Mouse (Mus musculus) thymus, postnatal 0 days (tissue): ENCODE measurements around the gene Gm28827. TPM values are rescaled to one million over a fixed set of nuclear protein-coding genes. Genes with fewer than 3 reads are reported as not detected.
"Not testable (repeated sequence)": the region's sequence is repeated elsewhere in the genome, so short reads cannot be mapped to it uniquely, and the experiment has no call there.

Source experiments
- DNase-seq: peaks from one replicate; pipeline ENCODE4 v3.0.0-alpha.2; 2015; ENCODE audit warnings: low spot score
- polyA plus RNA-seq: library from polyadenylated mRNA; unstranded; fragments of >200 nt; fragmentation: Nextera tagmentation; extraction: Ambion mirVana; gene quantifications from 2 replicates; pipeline ENCODE4 v1.2.1, GENCODE M21; 2015

Gene Gm28827
- polyA plus RNA-seq = not detected in 2 replicates

GRCm38 (mm10) chrY:83030647-83031046 lies at the start of gene Gm28827:
Gene Gm28827, plus strand, starts transcription at chrY:83030947.
- not testable (repeated sequence) for DNase-seq
